Mouse (Mus musculus): ENCODE measurements around the gene Smad3.

- no peak for TF ChIP-seq FLI1 (IDR thresholded peaks at IDR 0.05; ENCODE audit: low read length)
- TF ChIP-seq GATA1 (IDR thresholded peaks at IDR 0.05; ENCODE audit: borderline replicate concordance, low read length), result no peak
Measured at GRCm38 (mm10) chr9:63668621-63669020, 89.2 kb downstream of the Smad3 start.
